Mouse (Mus musculus) liver, postnatal 0 days (tissue): ENCODE results near the gene Gm26602.

Experiments used
- CTCF ChIP-seq: sonication (generic); IDR thresholded peaks from 2 replicates; pipeline ENCODE4 v1.5.1; 2016; ENCODE audit warnings: antibody characterized with exemption, low read depth
- EP300 ChIP-seq: IDR thresholded peaks from 2 replicates; pipeline ENCODE4 v1.6.1; 2016; ENCODE audit warnings: antibody characterized with exemption, low read depth, mild to moderate bottlenecking

DNA sequence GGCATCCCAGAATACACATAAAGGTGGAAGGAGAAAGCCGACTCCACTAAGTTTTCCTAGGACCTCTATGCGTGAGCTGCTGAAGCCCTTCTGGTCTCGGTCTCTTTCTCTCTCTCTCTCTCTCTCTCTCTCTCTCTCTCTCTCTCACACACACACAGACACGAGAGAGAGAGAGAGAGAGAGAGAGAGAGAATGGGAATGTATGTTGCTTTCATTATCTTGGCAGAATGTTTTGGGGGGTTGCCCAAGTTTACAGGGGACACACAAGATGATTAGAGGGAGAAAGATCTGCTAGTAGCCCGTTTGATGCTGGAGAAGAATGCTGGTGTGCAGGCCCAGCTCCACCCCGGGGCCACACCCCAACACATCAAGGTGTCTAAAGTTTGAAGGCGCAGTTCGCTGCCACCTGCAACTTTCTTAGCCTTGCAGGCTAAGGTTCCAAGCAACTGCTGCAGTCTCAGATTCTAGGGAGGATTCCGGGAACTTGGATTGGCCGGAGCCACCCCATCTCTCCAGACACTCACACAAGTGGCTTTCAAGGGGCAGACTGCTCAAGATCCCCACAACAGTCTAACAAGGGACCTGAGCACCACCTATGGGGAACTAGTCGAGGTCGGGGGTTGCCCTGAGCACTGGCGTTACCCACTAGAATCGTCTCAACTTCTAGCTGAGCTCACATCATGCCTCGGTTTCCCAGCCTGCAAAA, 15.3 kb downstream of the Gm26602 start:
- TF ChIP-seq EP300 (no peak), CTCF (no peak)
